Mouse (Mus musculus): ENCODE measurements around the gene Cyp27b1. TPM values are rescaled to one million over a fixed set of nuclear protein-coding genes. Genes with fewer than 3 reads are reported as not detected.
A peak's percentile ranks its signal among the peaks of the same experiment; 100 is the strongest.

Gene Cyp27b1
- 0.63 and 0.97 TPM in 2 replicates for polyA plus RNA-seq (2012; rRNA removed)

DNA sequence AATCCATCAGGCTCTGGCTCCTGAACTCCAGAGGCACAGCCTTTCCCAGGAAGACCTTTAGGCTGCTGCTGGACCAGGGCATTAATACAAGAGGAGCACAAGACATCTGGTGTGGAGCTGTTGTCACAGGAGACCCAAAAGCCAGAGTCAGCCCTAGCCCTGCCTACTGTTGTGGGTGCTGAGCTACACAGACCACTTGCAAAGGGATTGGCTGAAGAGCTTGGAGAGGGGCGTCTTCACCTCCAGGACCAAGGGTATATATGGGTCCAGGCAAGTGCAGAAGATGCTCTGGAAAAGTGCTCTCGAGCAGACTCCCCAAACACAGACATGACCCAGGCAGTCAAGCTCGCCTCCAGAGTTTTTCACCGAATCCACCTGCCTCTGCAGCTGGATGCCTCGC lies at the start of gene Cyp27b1:
TSS of gene Cyp27b1 (plus strand) at position 297 of the 400 bp plus-strand sequence.
- TF ChIP-seq POLR2A (IDR thresholded peaks at IDR 0.05; ENCODE audit: borderline replicate concordance, extremely low read depth, insufficient read depth, insufficient read length, poor library complexity, severe bottlenecking), result no peak
- no peak for TF ChIP-seq CTCF (IDR thresholded peaks at IDR 0.05; ENCODE audit: borderline replicate concordance, extremely low read depth, insufficient read depth, insufficient read length)
- DNase-seq (ENCODE audit: low read depth), result no peak

DNA sequence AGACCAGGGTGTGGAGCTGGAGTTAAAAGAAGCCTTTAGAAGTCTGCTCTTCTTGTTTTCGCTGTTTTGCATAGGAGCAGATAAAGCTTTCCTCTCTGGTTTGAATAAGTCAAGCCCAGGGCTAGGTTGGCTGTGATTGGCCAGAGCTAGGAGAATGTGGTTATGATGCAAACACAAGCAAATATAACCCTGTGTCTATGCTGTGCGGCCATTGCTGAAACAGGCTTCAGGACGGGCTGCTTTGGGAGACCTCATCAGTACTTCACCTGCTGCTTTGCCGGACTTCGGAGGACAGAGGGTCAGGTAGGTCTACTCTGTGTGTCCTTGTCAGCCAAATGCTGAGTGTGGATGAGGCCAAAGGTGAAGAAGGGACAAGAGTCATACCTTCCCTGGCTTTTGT lies 47.5 kb upstream of the Cyp27b1 start, which contains the start of gene Avil:
TSS of gene Avil (plus strand) at position 181 of the 400 bp plus-strand sequence.
- TF ChIP-seq CTCF (IDR thresholded peaks at IDR 0.05; ENCODE audit: borderline replicate concordance, extremely low read depth, insufficient read depth, insufficient read length), result no peak
- no peak for DNase-seq (ENCODE audit: low read depth)

DNA sequence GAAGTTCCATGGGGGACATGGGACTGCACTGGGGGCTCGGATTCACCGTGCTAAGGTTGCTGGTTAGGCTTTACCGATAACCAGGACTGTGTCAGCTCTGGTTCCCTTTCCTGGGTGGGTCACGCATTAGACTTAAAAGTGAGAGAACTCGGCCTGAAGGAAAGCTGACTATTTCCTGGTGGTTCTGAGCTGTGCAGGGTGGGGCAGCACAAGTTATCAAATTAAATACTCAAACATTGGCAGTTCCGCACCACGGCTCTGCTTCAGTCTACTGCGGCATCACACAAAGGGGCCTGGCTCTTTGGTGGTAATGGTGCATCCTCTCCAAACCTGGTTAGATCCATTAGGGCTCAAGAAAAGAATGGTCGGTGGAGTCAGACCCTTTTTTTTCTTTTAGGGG lies 46.8 kb upstream of the Cyp27b1 start:
- TF ChIP-seq CTCF (IDR thresholded peaks at IDR 0.05; ENCODE audit: borderline replicate concordance, extremely low read depth, insufficient read depth, insufficient read length), result no peak
- no peak for TF ChIP-seq POLR2A (IDR thresholded peaks at IDR 0.05; ENCODE audit: borderline replicate concordance, extremely low read depth, insufficient read depth, insufficient read length, poor library complexity, severe bottlenecking)
- no peak for DNase-seq (ENCODE audit: low read depth)

DNA sequence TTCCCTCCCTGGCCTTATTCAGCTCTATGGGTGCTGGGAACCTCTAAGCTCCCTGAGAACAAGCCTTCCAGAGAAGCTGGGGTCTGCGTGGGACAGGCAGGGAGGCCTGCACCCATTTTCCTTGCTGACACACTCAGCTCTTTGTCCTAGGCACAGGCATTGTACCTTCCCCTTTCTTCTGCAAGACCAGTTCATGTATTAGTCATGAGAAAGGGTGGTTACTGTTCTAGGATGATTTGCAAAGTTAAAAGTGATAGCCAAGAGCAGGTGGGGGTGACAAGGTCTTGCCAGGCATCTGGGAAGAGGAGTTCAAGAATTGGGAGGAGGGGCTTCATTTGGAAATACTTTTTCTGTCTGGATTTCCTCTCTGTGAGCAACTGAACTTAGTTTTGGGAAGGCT lies 46.0 kb upstream of the Cyp27b1 start:
- TF ChIP-seq POLR2A (IDR thresholded peaks at IDR 0.05; ENCODE audit: borderline replicate concordance, extremely low read depth, insufficient read depth, insufficient read length, poor library complexity, severe bottlenecking), result no peak
- TF ChIP-seq CTCF (IDR thresholded peaks at IDR 0.05; ENCODE audit: borderline replicate concordance, extremely low read depth, insufficient read depth, insufficient read length), result no peak
- DNase-seq (ENCODE audit: low read depth), result no peak

DNA sequence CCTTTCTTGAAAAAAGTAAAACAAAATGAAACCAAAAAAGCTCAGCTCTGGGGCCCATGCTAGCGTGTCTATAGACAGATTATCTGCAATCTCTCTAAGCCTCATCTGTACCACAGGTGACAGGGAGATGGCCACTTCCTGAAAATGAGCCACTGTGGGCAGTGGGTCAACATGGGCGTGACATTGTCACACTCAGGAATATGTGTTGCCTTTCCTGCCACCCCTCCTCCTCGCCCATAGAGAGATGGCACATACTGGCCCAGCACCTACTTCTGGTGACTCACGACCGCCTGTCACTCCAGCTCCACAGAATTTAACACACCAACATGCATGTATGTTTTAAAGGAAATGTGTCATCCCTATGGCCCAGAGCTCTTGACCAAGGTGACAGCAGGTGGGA lies 45.3 kb upstream of the Cyp27b1 start:
- TF ChIP-seq POLR2A (IDR thresholded peaks at IDR 0.05; ENCODE audit: borderline replicate concordance, extremely low read depth, insufficient read depth, insufficient read length, poor library complexity, severe bottlenecking) (no peak), CTCF (IDR thresholded peaks at IDR 0.05; ENCODE audit: borderline replicate concordance, extremely low read depth, insufficient read depth, insufficient read length) (no peak)
- DNase-seq (ENCODE audit: low read depth), result no peak

DNA sequence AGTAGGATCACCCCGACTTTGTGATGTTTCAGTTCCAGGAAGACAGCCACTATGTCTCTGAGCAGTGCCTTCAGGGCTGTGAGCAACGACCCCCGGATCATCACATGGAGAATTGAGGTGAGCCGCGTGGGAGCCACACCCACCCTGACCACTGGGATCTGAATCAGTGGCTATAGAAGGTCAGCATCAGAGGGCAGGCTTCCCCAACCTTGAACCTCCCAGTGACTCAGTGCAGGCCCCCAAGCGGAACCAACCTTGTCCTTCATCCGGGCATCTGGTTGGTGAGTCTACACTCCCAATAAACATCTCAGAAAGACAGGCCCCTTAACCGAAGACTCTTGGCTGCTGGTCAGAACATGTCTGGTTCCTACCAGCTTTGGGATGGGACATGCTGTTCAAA lies 44.7 kb upstream of the Cyp27b1 start:
- DNase-seq (ENCODE audit: low read depth), result no peak
- TF ChIP-seq POLR2A (IDR thresholded peaks at IDR 0.05; ENCODE audit: borderline replicate concordance, extremely low read depth, insufficient read depth, insufficient read length, poor library complexity, severe bottlenecking) (no peak), CTCF (IDR thresholded peaks at IDR 0.05; ENCODE audit: borderline replicate concordance, extremely low read depth, insufficient read depth, insufficient read length) (no peak)

DNA sequence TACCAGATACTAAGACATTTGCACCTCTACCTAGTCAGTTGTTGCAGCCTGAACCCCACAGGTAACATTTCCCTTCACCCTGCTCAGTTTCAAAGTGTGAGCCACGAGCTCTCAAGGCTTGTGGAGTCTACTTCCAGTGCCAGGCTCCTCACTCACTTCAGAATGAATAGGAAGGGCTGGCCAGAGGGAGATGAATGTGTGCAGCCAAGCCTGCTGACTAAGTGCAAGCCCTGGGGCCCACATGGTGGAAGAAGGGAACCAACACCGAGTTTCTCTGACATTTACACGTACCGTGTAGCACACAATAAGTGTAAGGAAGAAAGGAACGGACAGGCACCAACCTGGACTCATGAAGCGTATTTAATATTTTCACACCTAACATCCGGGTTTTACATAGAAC lies 44.2 kb upstream of the Cyp27b1 start:
- TF ChIP-seq CTCF (IDR thresholded peaks at IDR 0.05; ENCODE audit: borderline replicate concordance, extremely low read depth, insufficient read depth, insufficient read length), result no peak
- no peak for TF ChIP-seq POLR2A (IDR thresholded peaks at IDR 0.05; ENCODE audit: borderline replicate concordance, extremely low read depth, insufficient read depth, insufficient read length, poor library complexity, severe bottlenecking)
- no peak for DNase-seq (ENCODE audit: low read depth)

DNA sequence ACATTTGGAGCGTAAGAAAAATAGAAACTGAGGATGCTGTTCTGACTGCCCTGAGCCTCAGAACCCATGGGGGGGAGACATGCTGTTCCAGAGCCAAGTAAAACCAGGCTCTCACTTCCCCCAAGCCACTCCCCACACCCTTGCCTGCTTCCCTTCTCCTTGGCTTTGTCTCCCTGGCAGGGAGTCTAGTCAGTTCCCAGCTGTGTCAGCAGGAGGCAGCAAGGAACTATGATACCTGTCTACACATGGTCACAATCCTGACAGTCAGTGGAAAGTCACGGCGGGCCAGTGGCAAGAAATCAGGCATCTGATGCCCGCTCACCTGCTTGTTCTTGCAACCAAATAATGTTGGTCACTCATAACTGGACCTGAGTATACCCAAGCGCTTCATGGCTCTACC lies 31.6 kb upstream of the Cyp27b1 start:
- no peak for DNase-seq (ENCODE audit: low read depth)
- peak; percentile 29; the same call in 1 of the 2 replicates for TF ChIP-seq CTCF (IDR thresholded peaks at IDR 0.05; ENCODE audit: borderline replicate concordance, extremely low read depth, insufficient read depth, insufficient read length)
- no peak for TF ChIP-seq POLR2A (IDR thresholded peaks at IDR 0.05; ENCODE audit: borderline replicate concordance, extremely low read depth, insufficient read depth, insufficient read length, poor library complexity, severe bottlenecking)

DNA sequence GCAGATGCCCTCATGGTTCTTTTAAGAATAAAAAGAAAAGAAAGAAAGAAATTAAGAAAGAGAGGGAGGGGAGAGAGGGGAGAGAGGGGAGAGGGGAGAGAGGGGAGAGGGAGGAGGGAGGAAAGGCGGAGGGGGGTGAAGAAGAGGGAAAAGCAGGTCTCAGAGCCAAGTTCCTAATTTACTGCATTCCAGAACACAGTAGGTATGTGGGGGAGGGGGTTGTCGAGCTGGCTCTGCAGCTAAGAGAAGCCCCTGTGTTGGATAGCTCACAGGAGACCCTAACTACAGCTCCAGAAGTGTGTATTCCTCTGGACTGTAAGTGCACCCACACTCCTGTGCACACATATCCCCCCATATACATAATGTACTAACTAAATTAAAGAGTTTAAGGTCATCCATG lies 31.0 kb upstream of the Cyp27b1 start:
- DNase-seq (ENCODE audit: low read depth), result no peak
- no peak for TF ChIP-seq POLR2A (IDR thresholded peaks at IDR 0.05; ENCODE audit: borderline replicate concordance, extremely low read depth, insufficient read depth, insufficient read length, poor library complexity, severe bottlenecking)
- no peak for TF ChIP-seq CTCF (IDR thresholded peaks at IDR 0.05; ENCODE audit: borderline replicate concordance, extremely low read depth, insufficient read depth, insufficient read length)

DNA sequence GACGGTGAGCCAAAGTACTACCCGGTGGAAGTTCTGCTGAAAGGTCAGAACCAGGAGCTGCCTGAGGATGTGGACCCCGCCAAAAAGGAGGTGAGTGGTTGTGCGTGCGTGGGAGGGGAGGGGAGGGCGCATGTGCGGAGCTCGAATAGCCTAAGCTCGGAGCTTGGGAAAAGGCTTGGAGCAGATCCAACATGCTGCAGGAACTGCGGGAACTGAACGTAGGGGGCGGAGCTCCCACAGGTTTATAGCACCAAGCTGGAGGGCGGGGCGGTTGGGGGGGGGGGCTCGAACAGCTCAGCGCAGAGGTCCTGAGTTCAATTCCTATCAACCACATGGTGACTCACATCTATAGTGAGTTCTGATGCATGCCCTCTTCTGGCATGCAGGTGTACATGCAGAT lies 29.6 kb upstream of the Cyp27b1 start:
- TF ChIP-seq POLR2A (IDR thresholded peaks at IDR 0.05; ENCODE audit: borderline replicate concordance, extremely low read depth, insufficient read depth, insufficient read length, poor library complexity, severe bottlenecking) (no peak), CTCF (IDR thresholded peaks at IDR 0.05; ENCODE audit: borderline replicate concordance, extremely low read depth, insufficient read depth, insufficient read length) (no peak)
- no peak for DNase-seq (ENCODE audit: low read depth)

DNA sequence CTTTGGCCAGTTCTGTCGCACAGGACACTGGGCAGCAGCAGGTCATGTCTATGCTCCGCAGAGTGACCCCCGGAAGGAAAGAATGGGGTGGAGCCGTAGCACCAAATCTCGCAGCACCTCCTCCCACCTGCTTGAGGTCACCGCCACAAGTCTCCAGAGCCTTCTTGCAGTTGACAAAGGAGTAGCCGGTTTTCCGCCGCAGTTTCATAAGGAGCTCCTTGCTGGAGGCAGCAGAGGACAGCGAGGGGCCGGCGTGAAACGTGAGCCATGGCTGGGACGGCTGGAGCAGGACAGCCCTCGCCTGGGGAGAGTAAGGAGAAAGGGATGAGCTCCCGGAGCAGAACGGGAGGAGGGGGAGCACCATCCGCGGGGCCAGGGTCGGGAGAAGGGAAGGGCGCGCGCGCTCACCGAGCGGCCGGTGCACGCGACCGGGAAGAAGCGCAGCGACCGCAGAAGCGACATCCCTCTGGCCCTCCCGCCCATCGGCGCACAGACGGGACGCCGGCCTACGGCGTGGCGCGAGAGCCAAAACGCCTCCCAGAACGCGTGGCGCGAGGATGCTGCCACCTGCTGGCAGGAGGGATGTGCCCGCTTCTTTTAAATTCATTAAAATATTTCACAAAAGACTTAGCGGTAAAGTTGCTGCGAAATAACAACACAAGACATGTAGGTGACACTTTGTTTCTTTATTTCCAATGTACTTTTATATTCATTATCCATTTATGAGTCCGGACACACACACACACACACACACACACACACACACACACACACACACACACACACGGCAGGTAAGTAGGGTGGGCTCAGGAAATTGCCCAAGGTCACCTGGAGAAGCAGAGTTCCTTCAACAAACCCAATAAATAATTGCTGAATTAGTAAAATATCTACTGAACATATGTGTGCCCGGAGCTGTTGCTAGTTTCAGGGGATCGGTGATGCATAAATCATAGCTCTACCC lies 17.4 kb upstream of the Cyp27b1 start, which contains the start of gene Tsfm:
TSS of gene Tsfm (minus strand) at position 505 of the 961 bp plus-strand sequence.
- TF ChIP-seq POLR2A (IDR thresholded peaks at IDR 0.05; ENCODE audit: borderline replicate concordance, extremely low read depth, insufficient read depth, insufficient read length, poor library complexity, severe bottlenecking) (peak; percentile 85), CTCF (IDR thresholded peaks at IDR 0.05; ENCODE audit: borderline replicate concordance, extremely low read depth, insufficient read depth, insufficient read length) (peak; percentile 97)

DNA sequence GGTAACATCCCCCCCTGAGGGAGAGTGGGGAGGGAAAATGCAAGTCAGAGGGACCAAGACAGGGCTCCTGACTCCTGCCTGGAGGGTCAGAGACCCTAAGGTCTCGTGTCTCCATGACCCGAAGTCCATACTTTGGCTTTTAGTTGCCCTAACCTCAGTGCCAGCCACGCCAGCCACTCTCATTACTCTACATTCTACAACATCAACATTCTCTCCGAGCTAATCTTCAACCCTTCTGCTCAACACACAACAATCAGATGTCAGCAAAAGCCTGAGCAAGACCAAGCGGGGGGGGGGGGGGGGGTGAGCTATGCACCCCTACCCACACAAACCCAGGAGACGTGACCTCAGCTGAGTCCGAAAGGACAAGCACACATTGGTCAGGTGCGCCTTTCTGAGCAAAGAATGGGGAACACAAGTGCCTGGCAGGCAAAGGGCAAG lies 14.7 kb upstream of the Cyp27b1 start:
- TF ChIP-seq POLR2A (IDR thresholded peaks at IDR 0.05; ENCODE audit: borderline replicate concordance, extremely low read depth, insufficient read depth, insufficient read length, poor library complexity, severe bottlenecking) (no peak), CTCF (IDR thresholded peaks at IDR 0.05; ENCODE audit: borderline replicate concordance, extremely low read depth, insufficient read depth, insufficient read length) (no peak)
- no peak for DNase-seq (ENCODE audit: low read depth)

More for the DNA sequence above, 17.4 kb upstream of the Cyp27b1 start, which contains the start of gene Tsfm:
- DNase-seq (ENCODE audit: low read depth), result peak; percentile 97

Data from brain, embryonic 14.5 days (tissue).